Mouse (Mus musculus) hindbrain, embryonic 11.5 days (tissue): ENCODE measurements around the gene Grin2b. TPM values are rescaled to one million over a fixed set of nuclear protein-coding genes. Genes with fewer than 3 reads are reported as not detected.

Experiments
- ATAC-seq: fragments of 200-750 bp; cut with Nextera tagmentation; 2 replicates; pipeline ENCODE4 v1.8.0; 2017; ENCODE audit warnings: mild to moderate bottlenecking, moderate TSS enrichment, moderate library complexity; ENCODE audit not compliant: low FRiP score
- DNase-seq: peaks from one replicate; pipeline ENCODE4 v3.0.0-alpha.2; 2015; ENCODE audit warnings: low spot score
- H3K27ac ChIP-seq: fragments of 300-500 bp; sonication (generic); 2 replicates; pipeline ENCODE4 v1.5.1; 2014; ENCODE audit warnings: mild to moderate bottlenecking, low read depth, low read length
- H3K27me3 ChIP-seq: fragments of 300-500 bp; sonication (generic); 2 replicates; pipeline ENCODE4 v1.6.1; 2014; ENCODE audit warnings: mild to moderate bottlenecking, low read length, moderate library complexity, mixed read lengths; ENCODE audit not compliant: control insufficient read depth, insufficient read depth
- H3K36me3 ChIP-seq: fragments of 300-500 bp; sonication (generic); 2 replicates; pipeline ENCODE4 v1.6.1; 2014; ENCODE audit warnings: mild to moderate bottlenecking, low read length, moderate library complexity, mixed read lengths; ENCODE audit not compliant: control insufficient read depth, insufficient read depth
- H3K4me1 ChIP-seq: fragments of 300-500 bp; sonication (generic); replicated peaks from 2 replicates; pipeline ENCODE4 v1.6.1; 2014; ENCODE audit warnings: low read length, mixed read lengths; ENCODE audit not compliant: control insufficient read depth, insufficient read depth
- H3K4me2 ChIP-seq: fragments of 300-500 bp; sonication (generic); replicated peaks from 2 replicates; pipeline ENCODE4 v1.6.1; 2014; ENCODE audit warnings: mild to moderate bottlenecking, low read depth, low read length
- H3K4me3 ChIP-seq: fragments of 300-500 bp; sonication (generic); 2 replicates; pipeline ENCODE4 v1.5.1; 2014; ENCODE audit warnings: low read depth, low read length
- H3K9ac ChIP-seq: fragments of 300-500 bp; sonication (generic); 2 replicates; pipeline ENCODE4 v1.6.1; 2014; ENCODE audit warnings: low read depth, low read length
- H3K9me3 ChIP-seq: fragments of 300-500 bp; sonication (generic); 2 replicates; pipeline ENCODE4 v1.6.1; 2016; ENCODE audit warnings: low read length; ENCODE audit not compliant: control insufficient read depth
- WGBS: fragments of 180-500 bp; shearing (Covaris S2); extraction: QIAGEN DNeasy Blood & Tissue Kit; methylation state at CpG from one replicate; pipeline ENCODE4 v1.1.7; 2014; 5-methylcytosine and 5-hydroxymethylcytosine counted together
- polyA plus RNA-seq: library from polyadenylated mRNA; unstranded; fragments of >200 nt; fragmentation: Nextera tagmentation; extraction: Ambion mirVana; gene quantifications from 2 replicates; pipeline ENCODE4 v1.2.1, GENCODE M21; 2014

The Grin2b gene
- polyA plus RNA-seq, 1 experiment from 2014 or later: 2.0 TPM

- Histone ChIP-seq H3K27me3 (peaks cover 21% of the 10 kb centered on the region), H3K4me3 (peak overlapping the region; percentile 1; the same call in 1 of the 2 replicates), H3K4me2 (0 out of 2 replicates have a peak overlapping the region, but pooled peaks have one; percentile 8), H3K36me3 (no peaks in the 10 kb centered on the region), H3K27ac (no peak overlapping the region), H3K4me1 (no peaks in the 10 kb centered on the region; the same call in none of the 2 replicates), H3K9ac (no peak overlapping the region), H3K9me3 (no peaks in the 10 kb centered on the region)
- WGBS: 75% methylated on average over 5 of the region's 5 CpGs
- ATAC-seq (no peak), DNase-seq (no peak)
Observed at GRCm38 (mm10) chr6:136170381-136170780, 2.9 kb downstream of the Grin2b start.

- 77% methylated on average over 5 of the region's 5 CpGs for WGBS
- Histone ChIP-seq H3K27ac (no peak overlapping the region), H3K27me3 (peaks cover 18% of the 10 kb centered on the region), H3K4me3 (no peak overlapping the region), H3K4me1 (no peaks in the 10 kb centered on the region; the same call in 1 of the 2 replicates), H3K9me3 (no peaks in the 10 kb centered on the region), H3K9ac (no peak overlapping the region), H3K4me2 (no peak overlapping the region), H3K36me3 (no peaks in the 10 kb centered on the region)
- DNase-seq (no peak), ATAC-seq (no peak)
Observed at GRCm38 (mm10) chr6:136167361-136167760, 6.0 kb downstream of the Grin2b start.

GRCm38 (mm10) chr6:136165443-136166077, 7.8 kb downstream of the Grin2b start:
- Histone ChIP-seq H3K9ac (no peak overlapping the region), H3K27ac (no peak overlapping the region), H3K4me2 (no peak overlapping the region), H3K4me1 (no peaks in the 10 kb centered on the region), H3K36me3 (no peaks in the 10 kb centered on the region), H3K4me3 (no peak overlapping the region), H3K9me3 (no peaks in the 10 kb centered on the region), H3K27me3 (peaks cover 2% of the 10 kb centered on the region)
- ATAC-seq (no peak), DNase-seq (no peak)
- 84% methylated on average over 9 of the region's 9 CpGs for WGBS

GRCm38 (mm10) chr6:136162090-136162489, 11.2 kb downstream of the Grin2b start:
- DNase-seq (no peak), ATAC-seq (no peak)
- Histone ChIP-seq H3K27ac (no peak overlapping the region), H3K27me3 (no peaks in the 10 kb centered on the region), H3K4me3 (no peak overlapping the region), H3K9me3 (no peaks in the 10 kb centered on the region), H3K36me3 (no peaks in the 10 kb centered on the region), H3K4me2 (no peak overlapping the region), H3K4me1 (no peaks in the 10 kb centered on the region), H3K9ac (no peak overlapping the region)
- WGBS: 71% methylated on average over 11 of the region's 11 CpGs

GRCm38 (mm10) chr6:136153444-136153843, 19.9 kb downstream of the Grin2b start:
- H3K27me3 ChIP-seq: no peaks in the 10 kb centered on the region
- WGBS: 71% methylated on average over 9 of the region's 9 CpGs
- DNase-seq (no peak), ATAC-seq (no peak)
- no peak overlapping the region for H3K4me2 ChIP-seq
- no peaks in the 10 kb centered on the region for H3K36me3 ChIP-seq
- H3K27ac ChIP-seq: no peak overlapping the region
- no peak overlapping the region for H3K4me3 ChIP-seq
- H3K4me1 ChIP-seq: no peaks in the 10 kb centered on the region
- H3K9ac ChIP-seq: 0 out of 2 replicates have a peak overlapping the region, but pooled peaks have one; percentile 11
- H3K9me3 ChIP-seq: no peaks in the 10 kb centered on the region

GRCm38 (mm10) chr6:136150064-136150463, 23.2 kb downstream of the Grin2b start:
- H3K36me3 ChIP-seq: no peaks in the 10 kb centered on the region
- DNase-seq: no peak

GRCm38 (mm10) chr6:136139967-136140366, 33.3 kb downstream of the Grin2b start:
- 90% methylated on average over 6 of the region's 6 CpGs for WGBS
- Histone ChIP-seq H3K4me3 (no peak overlapping the region), H3K27ac (no peak overlapping the region), H3K4me2 (no peak overlapping the region), H3K4me1 (no peaks in the 10 kb centered on the region), H3K9me3 (no peaks in the 10 kb centered on the region), H3K27me3 (no peaks in the 10 kb centered on the region), H3K9ac (no peak overlapping the region), H3K36me3 (no peaks in the 10 kb centered on the region)
- ATAC-seq (no peak), DNase-seq (no peak)

More at GRCm38 (mm10) chr6:136150064-136150463, 23.2 kb downstream of the Grin2b start:
- H3K4me3 ChIP-seq: no peak overlapping the region
- ATAC-seq: no peak
- no peaks in the 10 kb centered on the region for H3K27me3 ChIP-seq
- no peak overlapping the region for H3K27ac ChIP-seq
- no peak overlapping the region for H3K4me2 ChIP-seq
- no peaks in the 10 kb centered on the region for H3K4me1 ChIP-seq
- H3K9ac ChIP-seq: no peak overlapping the region
- H3K9me3 ChIP-seq: no peaks in the 10 kb centered on the region
- WGBS: 34% methylated on average over 5 of the region's 6 CpGs

- H3K4me1 ChIP-seq: no peaks in the 10 kb centered on the region
- no peaks in the 10 kb centered on the region for H3K36me3 ChIP-seq
- no peak overlapping the region for H3K9ac ChIP-seq
- DNase-seq: peak; percentile 24
- no peak overlapping the region for H3K27ac ChIP-seq
- ATAC-seq: 0 out of 2 replicates have a peak, but pooled peaks have one; percentile 40
- no peak overlapping the region for H3K4me2 ChIP-seq
- no peak overlapping the region for H3K4me3 ChIP-seq
- WGBS: 41% methylated on average over 10 of the region's 10 CpGs
- no peaks in the 10 kb centered on the region for H3K9me3 ChIP-seq
- H3K27me3 ChIP-seq: no peaks in the 10 kb centered on the region
Observed at GRCm38 (mm10) chr6:136130456-136130855, 42.9 kb downstream of the Grin2b start.

GRCm38 (mm10) chr6:136122593-136122992, 50.7 kb downstream of the Grin2b start:
- WGBS: 81% methylated on average over 3 of the region's 3 CpGs
- ATAC-seq: no peak
- H3K36me3 ChIP-seq: no peaks in the 10 kb centered on the region
- no peak overlapping the region for H3K9ac ChIP-seq
- H3K4me3 ChIP-seq: no peak overlapping the region
- H3K4me1 ChIP-seq: no peaks in the 10 kb centered on the region
- H3K27ac ChIP-seq: no peak overlapping the region
- DNase-seq: no peak
- no peaks in the 10 kb centered on the region for H3K27me3 ChIP-seq
- no peaks in the 10 kb centered on the region for H3K9me3 ChIP-seq
- no peak overlapping the region for H3K4me2 ChIP-seq
